Mouse (Mus musculus) kidney, adult 9 months (tissue): ENCODE data around the gene Syt8.
A peak's percentile ranks its signal among the peaks of the same experiment; 100 is the strongest.
"Not testable (repeated sequence)": the region's sequence is repeated elsewhere in the genome, so short reads cannot be mapped to it uniquely, and the experiment has no call there.

Experiments
- DNase-seq: peaks from one replicate; pipeline ENCODE4 v3.0.0; 2022

Gene Syt8

GRCm38 (mm10) chr7:142434137-142434865 is at the start of gene Syt8:
TSS of gene Syt8 (plus strand) at chr7:142434850.
- no peak for DNase-seq

GRCm38 (mm10) chr7:142385742-142386403 is 48.8 kb upstream of the Syt8 start:
- no peak for DNase-seq

- peak; percentile 33 for DNase-seq
Measured at GRCm38 (mm10) chr7:142386621-142387201, 47.9 kb upstream of the Syt8 start.

- DNase-seq = peak; percentile 99
Measured at GRCm38 (mm10) chr7:142387419-142388148, 47.1 kb upstream of the Syt8 start, which contains the start of gene Ctsd. TSS of gene Ctsd (minus strand) at chr7:142388038.

GRCm38 (mm10) chr7:142388198-142388597 is 46.5 kb upstream of the Syt8 start:
- no peak for DNase-seq

- no peak for DNase-seq
Measured at GRCm38 (mm10) chr7:142388740-142389139, 45.9 kb upstream of the Syt8 start.

- no peak for DNase-seq
Measured at GRCm38 (mm10) chr7:142389961-142390650, 44.5 kb upstream of the Syt8 start.

- DNase-seq = no peak
Measured at GRCm38 (mm10) chr7:142391108-142391507, 43.5 kb upstream of the Syt8 start.

- no peak for DNase-seq
Measured at GRCm38 (mm10) chr7:142391609-142392008, 43.0 kb upstream of the Syt8 start.

- DNase-seq = peak; percentile 69
Measured at GRCm38 (mm10) chr7:142393191-142393590, 41.5 kb upstream of the Syt8 start.

GRCm38 (mm10) chr7:142394261-142395190 is 40.1 kb upstream of the Syt8 start:
- DNase-seq = no peak

- no peak for DNase-seq
Measured at GRCm38 (mm10) chr7:142395472-142395871, 39.2 kb upstream of the Syt8 start.

GRCm38 (mm10) chr7:142396611-142397010 is 38.0 kb upstream of the Syt8 start:
- no peak for DNase-seq

- peak; percentile 55 for DNase-seq
Measured at GRCm38 (mm10) chr7:142398052-142398451, 36.6 kb upstream of the Syt8 start.

- DNase-seq = no peak
Measured at GRCm38 (mm10) chr7:142399250-142399649, 35.4 kb upstream of the Syt8 start.

GRCm38 (mm10) chr7:142400112-142400749 is 34.4 kb upstream of the Syt8 start:
- no peak for DNase-seq

GRCm38 (mm10) chr7:142400750-142401142 is 33.9 kb upstream of the Syt8 start:
- no peak for DNase-seq

- DNase-seq = no peak
Measured at GRCm38 (mm10) chr7:142403591-142403990, 31.1 kb upstream of the Syt8 start.

GRCm38 (mm10) chr7:142405134-142405533 is 29.5 kb upstream of the Syt8 start:
- not testable (repeated sequence) for DNase-seq

- no peak for DNase-seq
Measured at GRCm38 (mm10) chr7:142407935-142408334, 26.7 kb upstream of the Syt8 start.

- DNase-seq = no peak
Measured at GRCm38 (mm10) chr7:142408686-142409085, 26.0 kb upstream of the Syt8 start.
